In the genomic region with DNA sequence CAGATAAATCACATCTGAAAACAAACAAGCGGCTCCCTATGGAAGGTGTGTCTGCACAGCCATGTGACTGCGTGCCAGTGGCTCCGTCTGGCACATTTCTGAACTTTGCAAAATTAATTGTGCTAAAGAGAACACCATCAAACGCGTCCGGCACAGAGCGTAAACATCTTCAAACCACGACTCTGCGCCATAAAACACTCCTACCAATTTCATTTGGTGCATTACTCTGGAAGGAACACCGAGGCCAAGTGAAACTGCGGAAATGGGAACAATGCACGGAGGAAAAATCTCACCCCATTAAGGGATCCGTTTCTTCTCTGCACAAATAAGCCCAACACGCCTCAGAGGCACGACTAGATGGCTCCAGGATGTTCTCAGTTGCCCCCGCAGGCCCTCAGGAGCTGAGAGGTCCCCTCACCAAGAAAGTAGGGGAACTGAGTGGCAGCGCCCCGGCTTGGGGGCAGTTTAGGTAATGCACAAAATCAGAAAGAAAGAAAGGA, we compare ENCODE assay signal across 8 mouse cellular contexts. TPM values are rescaled to one million over a fixed set of nuclear protein-coding genes. Genes with fewer than 3 reads are reported as not detected.
A peak's percentile ranks its signal among the peaks of the same experiment; 100 is the strongest.
DNase-seq lines count a peak whose midpoint lies in the region; TF ChIP-seq lines count a peak whose summit lies in the region.

No protein-coding gene starts in this region.

- H3K27ac ChIP-seq in ES-Bruce4 (ENCODE audit: insufficient read depth, low read length) = peak overlapping the region; percentile 89

- no peaks in the 10 kb centered on the region for H3K36me3 ChIP-seq in ES-Bruce4 (ENCODE audit: control insufficient read depth, insufficient read depth, low read length, poor library complexity, severe bottlenecking)

- no peak for TF ChIP-seq POLR2A in ES-Bruce4 (IDR thresholded peaks at IDR 0.05; ENCODE audit: insufficient read depth, low read length)

- TF ChIP-seq CTCF in ES-Bruce4 (IDR thresholded peaks at IDR 0.05; ENCODE audit: low read depth, low read length) = no peak

- H3K9ac ChIP-seq in ES-Bruce4 (ENCODE audit: low read depth, poor library complexity, severe bottlenecking) = peak overlapping the region; percentile 88

- H3K27me3 ChIP-seq in ES-Bruce4 (ENCODE audit: control insufficient read depth, insufficient read depth, low read length, poor library complexity, severe bottlenecking) = no peaks in the 10 kb centered on the region

- H3K4me3 ChIP-seq in ES-Bruce4 (ENCODE audit: low read depth, low read length) = peak overlapping the region; percentile 94

- H3K4me1 ChIP-seq in ES-Bruce4 (ENCODE audit: control insufficient read depth, insufficient read depth, low read length) = peaks cover 1% of the 10 kb centered on the region

- DNase-seq in cerebellum, adult 9-10 months = peak; percentile 63
- no peak for DNase-seq in cerebellum, postnatal 14 days
- peak; percentile 71 to 82 for DNase-seq in heart, adult 18-20 months
- DNase-seq in kidney, adult 9 months = peak; percentile 64
- peak; percentile 70 for DNase-seq in lung, postnatal 25 days (ENCODE audit: low spot score)
- DNase-seq in ovary, postnatal 14 days (ENCODE audit: low spot score) = no peak
- DNase-seq in urinary bladder, postnatal 4 days (ENCODE audit: low spot score in 2 of 2) = no peak

- TF ChIP-seq EP300 in ES-Bruce4 (IDR thresholded peaks at IDR 0.05; ENCODE audit: insufficient read depth, low read depth, low read length) = no peak

- no peaks in the 10 kb centered on the region for H3K9me3 ChIP-seq in ES-Bruce4 (replicated peaks; ENCODE audit: control insufficient read depth, insufficient read depth, low read length, poor library complexity, severe bottlenecking)

RNA-seq across cellular contexts. Expression of gene Lifr, which starts 38.3 kb away (rescaled TPM):
- 32.0 and 33.8 TPM in 2 replicates for polyA plus RNA-seq in ES-Bruce4 (2011; ENCODE audit: insufficient read depth, insufficient read length, low read depth, missing spikeins)
- 10 to 100 TPM; 49.9 to 61.3 TPM for total RNA-seq in heart, adult 18-20 months (2021)

Comparison
In these comparisons a context has a peak if more than half of its experiments do, and no peak if none do; other contexts are left out.
1. DNase-seq: peak in cerebellum, adult 9-10 months (single experiment), heart, adult 18-20 months (2 of 2), kidney, adult 9 months (single experiment) and lung, postnatal 25 days (single experiment); none in cerebellum, postnatal 14 days (0 of 2), ovary, postnatal 14 days (single experiment) and urinary bladder, postnatal 4 days (0 of 2).